Mouse (Mus musculus): ENCODE results near the gene Mrpl30.

The Mrpl30 gene

GRCm38 (mm10) chr1:37899816-37900215, 9.5 kb downstream of the Mrpl30 start:
- DNase-seq (ENCODE audit: low read depth in 2 of 2, low spot score in 2 of 2), result no peak

GRCm38 (mm10) chr1:37900288-37900687, 10.0 kb downstream of the Mrpl30 start:
- no peak for DNase-seq (ENCODE audit: low read depth in 2 of 2, low spot score in 2 of 2)

GRCm38 (mm10) chr1:37903178-37903577, 12.9 kb downstream of the Mrpl30 start:
- DNase-seq (ENCODE audit: low read depth in 2 of 2, low spot score in 2 of 2), result no peak

DNA sequence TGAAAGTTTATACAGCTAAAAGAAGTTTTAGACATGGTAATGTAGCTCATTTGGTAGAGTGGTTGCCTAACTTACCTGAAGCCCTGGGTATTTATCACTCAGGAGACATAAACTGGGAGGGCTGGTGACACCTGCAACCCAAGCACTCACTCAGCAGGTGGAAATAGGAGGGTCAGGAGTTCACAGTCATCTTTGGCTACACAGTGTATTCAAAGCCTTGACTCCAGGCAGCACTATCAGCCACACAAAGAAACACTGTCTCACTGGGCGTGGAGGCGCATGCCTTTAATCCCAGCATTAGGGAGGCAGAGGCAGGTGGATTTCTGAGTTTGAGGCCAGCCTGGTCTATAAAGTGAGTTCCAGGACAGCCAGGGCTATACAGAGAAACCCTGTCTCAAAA, 22.5 kb downstream of the Mrpl30 start:
- DNase-seq (ENCODE audit: low read depth in 2 of 2, low spot score in 2 of 2), result no peak

DNA sequence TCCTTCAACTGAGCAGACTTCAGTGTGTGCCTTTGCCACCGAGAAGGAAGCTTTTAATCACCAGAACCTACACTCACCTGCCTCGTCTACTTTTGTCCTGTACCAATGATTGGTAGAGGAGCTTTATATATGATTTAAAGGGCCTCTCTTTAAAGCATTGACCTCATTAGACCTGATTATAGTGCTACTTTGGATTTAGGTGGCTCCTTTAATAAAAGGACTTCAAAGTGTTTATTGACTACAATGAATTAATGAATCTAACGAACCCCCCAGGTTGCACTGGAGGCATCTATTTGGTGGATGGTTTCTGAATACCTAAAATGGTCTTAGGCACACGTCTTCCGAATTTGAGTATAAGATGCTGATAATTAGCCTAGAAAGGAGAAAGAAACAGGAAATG, 26.1 kb downstream of the Mrpl30 start, which contains the start of gene Lyg2:
TSS of gene Lyg2 (minus strand) at position 101 of the 400 bp plus-strand sequence.
- DNase-seq (ENCODE audit: low read depth in 2 of 2, low spot score in 2 of 2), result no peak

DNA sequence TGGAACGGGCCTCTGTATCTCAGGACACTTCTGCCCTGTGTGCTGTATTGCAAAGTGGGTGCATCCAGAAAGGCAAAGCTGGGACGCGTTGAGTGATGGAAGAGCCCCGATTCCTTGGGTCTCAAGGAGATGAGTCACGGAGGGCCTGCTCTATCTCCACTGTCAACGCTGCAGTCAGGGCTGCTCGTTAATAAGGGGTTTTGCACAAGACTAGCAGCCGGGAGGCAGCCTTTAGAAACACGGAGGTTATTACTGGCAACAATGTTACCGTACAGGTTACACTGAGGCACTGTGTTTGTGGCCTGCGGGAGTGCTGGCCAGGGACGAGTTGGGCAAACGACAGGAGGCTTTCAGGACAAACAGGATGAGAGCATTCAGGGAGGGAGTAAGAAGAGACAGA, 27.4 kb downstream of the Mrpl30 start:
- DNase-seq (ENCODE audit: low read depth in 2 of 2, low spot score in 2 of 2), result no peak

- no peak for DNase-seq (ENCODE audit: low read depth in 2 of 2, low spot score in 2 of 2)
These were observed 27.8 kb downstream of the Mrpl30 start for GRCm38 (mm10) chr1:37918096-37918495.

DNA sequence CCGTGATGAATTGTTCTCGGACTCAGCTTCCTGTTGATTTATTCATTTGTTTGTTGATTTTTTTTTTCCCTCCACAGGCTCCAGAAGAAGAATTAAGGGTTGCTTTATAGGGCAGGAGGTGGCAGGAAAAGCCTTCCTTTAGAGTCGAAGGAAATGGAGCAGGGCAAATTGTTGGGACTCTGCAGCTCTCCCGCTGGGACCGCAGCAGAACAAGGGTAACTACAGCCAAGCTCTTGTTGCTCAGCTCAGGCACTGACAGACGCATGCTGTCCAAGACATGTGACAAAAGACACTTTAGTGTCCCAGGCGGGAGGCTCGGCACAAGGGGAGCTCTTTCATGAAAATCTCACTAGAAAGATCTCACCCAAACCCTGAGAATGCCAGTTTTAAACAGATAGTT, 32.3 kb downstream of the Mrpl30 start:
- DNase-seq (ENCODE audit: low read depth in 2 of 2, low spot score in 2 of 2), result no peak

DNA sequence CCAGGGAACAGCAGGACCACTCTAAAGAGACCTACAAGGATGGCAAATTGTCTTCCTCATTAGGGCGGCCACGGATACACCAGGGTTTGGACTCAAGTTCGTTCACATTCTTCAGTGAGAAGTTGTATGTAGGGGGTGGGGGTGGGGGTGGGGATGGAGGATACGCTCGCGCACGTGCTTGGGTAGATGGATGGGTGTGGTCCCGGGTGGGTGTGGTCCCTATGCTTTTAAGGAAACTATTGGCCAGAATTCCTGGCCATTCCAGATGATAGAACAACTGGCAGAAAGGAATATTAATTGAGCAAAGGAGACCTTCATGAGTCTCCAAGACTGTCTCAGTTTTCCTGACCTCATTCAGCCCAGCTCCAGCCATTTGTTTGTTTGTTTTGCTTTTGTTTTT, 35.7 kb downstream of the Mrpl30 start:
- no peak for DNase-seq (ENCODE audit: low read depth in 2 of 2, low spot score in 2 of 2)

- DNase-seq (ENCODE audit: low read depth in 2 of 2, low spot score in 2 of 2), result no peak
These were observed 41.5 kb downstream of the Mrpl30 start for GRCm38 (mm10) chr1:37931806-37932205.
